Mouse (Mus musculus): ENCODE results near the gene Tesmin.

Tesmin gene

DNA sequence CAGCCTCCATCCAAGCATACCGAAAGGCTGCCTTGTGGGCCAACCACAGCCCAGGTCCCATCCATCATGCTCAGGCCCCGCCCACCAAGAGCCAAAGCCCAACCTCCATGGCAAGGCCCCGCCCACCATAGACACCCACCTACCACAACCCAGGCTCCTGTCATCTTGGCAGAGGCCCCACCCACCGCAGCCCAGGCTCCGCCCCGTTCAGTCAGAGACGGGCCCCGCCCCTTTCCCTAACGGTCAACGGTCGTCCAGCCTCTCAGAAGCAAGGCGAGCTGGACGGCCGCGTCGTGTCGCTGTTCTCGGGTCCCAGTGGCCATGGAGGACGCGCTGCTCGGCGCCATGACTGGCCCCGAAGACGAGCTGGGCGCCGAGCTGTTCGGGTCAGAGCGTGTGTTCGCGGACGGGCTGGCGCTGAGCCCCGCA lies at the start of gene Tesmin:
Gene Tesmin (plus strand): TSS at position 229 of the 429 bp plus-strand sequence.
- DNase-seq (ENCODE audit: extremely low spot score, low read depth, low spot score), result no peak

DNA sequence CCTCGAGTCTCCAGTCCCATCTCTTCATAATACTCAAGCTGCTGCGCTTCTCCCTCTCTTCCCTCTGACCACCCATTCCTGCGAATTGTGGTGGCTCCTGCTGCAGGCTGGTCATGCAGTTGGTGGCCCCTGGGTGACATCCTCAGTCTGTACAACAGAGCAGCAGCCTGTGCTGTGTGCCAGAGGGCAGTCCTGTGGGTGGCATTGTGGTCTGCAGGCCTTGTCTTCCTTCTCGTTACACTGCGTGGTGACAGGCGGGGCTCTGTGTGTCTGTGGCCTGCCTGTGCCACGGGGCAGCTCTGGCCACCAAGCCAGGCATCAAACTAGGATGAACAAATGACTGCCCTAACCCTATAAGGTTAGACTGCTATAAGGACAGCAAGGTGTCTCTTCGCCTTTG lies 49.5 kb upstream of the Tesmin start:
- DNase-seq (ENCODE audit: extremely low spot score, low read depth, low spot score), result no peak

DNA sequence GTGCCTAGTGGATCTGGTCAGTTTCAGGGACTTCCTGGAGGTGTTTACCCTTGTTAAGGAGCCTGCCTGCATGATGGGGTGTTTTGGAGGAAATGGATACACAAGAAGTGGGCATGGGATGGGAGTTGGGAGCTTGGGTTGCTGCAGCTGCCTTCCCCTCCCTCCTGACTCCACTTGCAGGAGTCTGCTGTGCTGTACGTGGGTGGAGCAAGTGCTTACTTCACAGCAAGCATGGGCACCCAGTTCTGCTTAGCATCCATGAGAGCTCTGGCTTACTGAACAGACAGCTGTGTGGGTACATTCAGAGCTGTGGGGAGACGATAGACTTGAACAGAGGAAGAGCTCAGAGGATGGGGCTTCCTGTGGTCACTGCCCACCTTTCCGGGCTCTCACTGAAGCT lies 47.6 kb upstream of the Tesmin start:
- no peak for DNase-seq (ENCODE audit: extremely low spot score, low read depth, low spot score)

DNA sequence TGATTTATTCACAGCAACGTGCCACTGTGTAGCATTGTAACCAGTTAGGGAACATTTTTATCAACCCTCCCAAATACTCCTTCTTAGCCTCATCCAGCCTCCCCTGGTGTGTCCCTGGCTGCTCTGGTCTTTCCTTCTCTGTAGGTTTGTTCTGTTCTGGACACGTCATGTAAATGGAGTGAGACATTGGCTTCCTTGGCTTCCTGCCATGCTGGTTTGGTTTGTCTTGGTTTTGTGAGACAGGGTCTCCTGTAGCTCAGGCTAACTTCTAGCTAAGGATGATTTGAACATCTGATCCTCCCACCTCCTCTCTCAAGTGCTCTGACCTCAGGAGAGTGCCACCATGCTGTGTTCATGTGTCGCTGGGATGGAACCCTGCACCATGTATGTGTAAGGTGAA lies 44.7 kb upstream of the Tesmin start:
- DNase-seq (ENCODE audit: extremely low spot score, low read depth, low spot score), result no peak

DNA sequence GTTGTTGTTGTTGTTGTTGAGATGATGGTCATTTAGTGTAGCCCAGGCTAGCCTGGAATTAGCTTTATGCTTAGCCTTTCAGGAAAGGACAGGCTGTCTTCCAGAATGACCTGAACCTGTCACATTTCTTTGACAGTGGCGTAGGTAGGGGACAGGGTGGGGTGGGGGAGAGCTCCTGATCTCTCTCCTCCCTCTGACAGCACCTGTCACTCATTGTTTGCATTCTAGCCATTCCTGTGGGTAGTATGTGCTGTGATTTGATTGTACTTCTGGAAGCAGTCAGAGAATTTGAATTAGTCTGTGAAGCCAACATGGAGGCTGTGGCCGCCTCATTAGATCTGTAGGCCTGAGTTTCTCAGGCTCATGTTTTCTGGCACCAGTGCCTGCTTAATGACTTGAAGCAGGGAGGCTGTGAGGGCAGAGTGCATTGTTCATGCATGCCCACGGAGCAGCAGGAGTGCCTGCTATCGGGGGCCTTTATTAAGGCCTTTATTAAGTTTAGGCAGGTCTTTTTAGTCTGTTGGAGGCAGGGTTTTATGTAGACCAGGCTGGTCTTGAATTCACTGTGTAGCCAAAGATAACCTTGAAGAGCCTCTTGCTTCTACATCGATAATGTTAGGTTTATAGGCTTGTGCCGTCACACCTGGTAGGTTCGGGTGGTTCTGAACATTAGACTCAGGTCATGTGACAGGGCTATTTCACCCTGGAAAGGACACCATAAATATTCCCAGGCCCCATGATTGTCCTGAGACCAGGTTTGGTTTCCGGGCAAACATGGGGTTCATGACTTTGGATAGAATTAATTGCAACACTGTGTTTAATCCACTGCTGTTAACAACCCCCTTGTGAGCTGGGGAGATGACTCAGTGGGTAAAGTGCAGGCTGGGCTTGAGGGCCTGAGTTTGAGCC lies 43.8 kb upstream of the Tesmin start:
- no peak for DNase-seq (ENCODE audit: extremely low spot score, low read depth, low spot score)

DNA sequence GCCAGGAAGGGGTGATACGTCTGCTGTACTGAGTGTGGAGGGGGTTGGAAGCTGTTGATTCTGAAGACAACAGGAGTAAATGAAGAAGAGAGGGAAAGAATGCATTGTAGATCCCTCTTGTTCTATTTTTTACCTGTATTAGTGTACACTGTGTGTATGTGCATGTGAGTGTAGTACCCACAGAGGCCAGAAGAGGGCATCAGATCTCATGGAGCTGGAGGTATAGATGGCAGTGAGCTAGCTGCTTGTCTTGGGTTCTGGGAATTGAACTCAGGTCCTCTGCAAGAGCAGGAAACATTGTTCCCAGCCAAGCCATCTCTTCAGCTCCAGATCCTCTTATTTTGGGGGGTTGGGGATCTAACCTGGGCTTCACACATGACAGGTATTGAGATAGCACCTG lies 40.9 kb upstream of the Tesmin start:
- no peak for DNase-seq (ENCODE audit: extremely low spot score, low read depth, low spot score)

DNA sequence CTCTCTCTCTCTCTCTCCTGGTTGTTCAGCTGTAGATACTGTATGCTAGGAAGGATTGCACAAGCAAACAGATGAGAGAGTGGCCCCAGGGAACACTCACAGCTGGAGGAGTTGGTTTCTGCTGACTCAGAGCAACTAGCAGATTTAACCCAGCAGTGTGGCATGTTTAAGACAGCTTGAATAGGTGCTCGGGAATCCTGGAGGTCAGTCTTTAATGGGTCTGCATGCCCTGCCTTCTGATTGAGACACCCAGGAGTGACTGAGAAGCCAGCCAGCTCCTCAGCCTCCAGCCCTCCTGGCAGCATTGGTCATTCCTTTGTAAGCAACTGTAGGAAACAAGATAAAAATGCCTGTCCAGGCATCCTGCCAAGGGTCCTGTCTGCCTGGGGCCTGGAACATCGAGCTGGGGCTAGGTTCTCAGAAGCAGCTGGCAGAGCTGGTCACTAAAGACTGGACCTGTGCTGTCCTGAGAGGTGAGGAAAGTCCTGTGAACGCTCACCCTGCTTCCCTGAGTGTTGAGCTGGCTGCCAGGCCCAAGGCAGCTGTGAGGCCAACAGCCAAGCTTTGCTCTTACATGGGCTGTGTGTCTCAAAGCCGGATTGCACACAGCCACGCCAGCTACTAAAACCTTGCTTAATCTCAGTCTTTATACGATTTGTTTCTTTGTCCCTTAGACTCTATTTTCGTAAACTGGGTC lies 35.1 kb upstream of the Tesmin start:
- DNase-seq (ENCODE audit: extremely low spot score, low read depth, low spot score), result no peak

DNA sequence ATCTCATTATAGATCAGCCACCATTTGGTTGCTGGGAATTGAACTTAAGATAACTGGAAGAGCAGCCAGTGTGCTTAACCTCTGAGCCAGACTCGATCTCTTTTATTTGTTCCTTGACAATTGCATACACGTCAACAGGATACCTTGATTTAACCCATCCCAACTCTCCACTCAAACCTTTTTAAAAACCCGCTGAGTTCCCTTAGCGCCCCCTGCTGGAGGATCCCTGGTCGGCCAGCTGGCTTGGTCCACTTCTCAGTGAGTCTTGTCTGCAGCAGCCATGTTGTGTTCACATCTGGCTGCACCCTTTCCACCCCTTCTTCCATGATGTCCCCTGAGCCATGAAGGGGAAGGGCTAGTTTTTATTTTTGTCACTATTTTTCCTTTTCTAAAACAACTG lies 33.6 kb upstream of the Tesmin start:
- no peak for DNase-seq (ENCODE audit: extremely low spot score, low read depth, low spot score)

DNA sequence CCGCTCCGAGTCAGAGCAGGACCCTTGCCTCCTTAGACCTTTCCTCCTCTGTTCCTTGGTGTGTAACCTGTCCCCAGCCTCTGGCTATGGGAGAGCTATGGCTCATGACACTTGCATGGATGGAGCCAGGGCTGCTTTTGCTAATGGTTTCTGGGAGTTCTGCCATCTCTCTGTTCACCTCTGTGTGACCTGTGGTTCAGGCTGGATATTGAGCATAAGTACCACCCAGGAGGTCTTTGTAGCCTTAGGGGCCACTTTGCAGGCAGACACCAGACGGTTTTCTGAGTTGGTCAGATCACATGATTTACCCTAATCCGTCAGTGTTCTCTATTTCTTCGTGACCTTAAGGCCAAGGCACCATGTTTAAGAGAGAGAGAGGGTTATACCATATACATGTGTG lies 32.1 kb upstream of the Tesmin start:
- no peak for DNase-seq (ENCODE audit: extremely low spot score, low read depth, low spot score)

DNA sequence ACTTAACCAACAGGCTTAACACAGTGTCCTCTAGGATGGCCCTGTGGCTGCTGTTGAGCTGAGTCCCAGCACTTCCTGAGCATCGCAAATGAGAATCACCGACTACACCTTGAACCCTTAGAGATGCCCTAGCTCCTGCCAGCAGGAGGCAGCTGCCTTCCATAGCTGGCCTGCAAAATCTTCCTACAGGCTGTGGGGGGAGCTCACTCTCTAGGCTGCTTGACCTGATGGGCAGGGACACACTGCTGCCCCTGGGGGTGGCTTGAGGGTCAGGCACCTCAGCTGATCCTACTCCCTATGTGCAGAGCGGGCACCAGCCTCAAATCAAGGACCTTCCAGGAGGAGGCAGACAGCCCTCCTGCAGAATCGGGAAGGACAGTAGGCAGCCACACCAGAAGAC lies 31.0 kb upstream of the Tesmin start:
- no peak for DNase-seq (ENCODE audit: extremely low spot score, low read depth, low spot score)

DNA sequence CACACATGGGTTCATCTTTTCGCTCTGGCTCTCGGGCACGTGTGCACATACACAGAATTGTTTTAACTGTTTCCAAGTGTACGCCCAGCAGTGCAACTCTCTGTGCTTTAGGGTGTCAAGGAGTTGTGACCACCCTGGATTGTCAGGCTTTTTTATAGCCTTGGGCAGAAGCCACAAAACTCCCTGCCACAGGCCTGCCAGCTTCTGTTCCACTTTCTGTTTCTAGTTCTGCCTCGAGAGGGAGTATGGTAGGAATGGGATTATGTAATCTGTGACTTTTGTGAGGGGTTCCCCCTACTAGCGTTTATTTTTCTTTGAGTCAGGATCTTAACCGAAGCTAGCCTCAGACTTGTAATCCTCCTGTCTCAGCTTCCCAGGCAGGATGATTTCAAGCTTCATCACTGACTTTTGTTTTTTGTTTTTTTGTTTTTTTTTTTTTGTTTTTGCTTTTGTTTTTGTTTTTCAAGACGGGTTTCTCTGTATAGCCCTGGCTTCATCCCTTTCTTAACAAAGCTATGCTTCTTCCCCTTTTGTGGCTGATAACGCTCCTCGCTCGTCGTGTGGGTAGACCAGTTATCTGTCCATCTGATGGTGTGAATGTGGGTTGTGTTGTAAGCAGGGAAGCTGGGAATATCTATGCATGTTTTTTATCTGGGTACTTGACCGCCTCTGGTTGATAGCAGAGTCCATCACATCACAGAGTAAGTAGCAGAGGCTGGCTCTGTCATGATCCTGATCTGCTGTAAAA lies 28.6 kb upstream of the Tesmin start:
- DNase-seq (ENCODE audit: extremely low spot score, low read depth, low spot score), result no peak

DNA sequence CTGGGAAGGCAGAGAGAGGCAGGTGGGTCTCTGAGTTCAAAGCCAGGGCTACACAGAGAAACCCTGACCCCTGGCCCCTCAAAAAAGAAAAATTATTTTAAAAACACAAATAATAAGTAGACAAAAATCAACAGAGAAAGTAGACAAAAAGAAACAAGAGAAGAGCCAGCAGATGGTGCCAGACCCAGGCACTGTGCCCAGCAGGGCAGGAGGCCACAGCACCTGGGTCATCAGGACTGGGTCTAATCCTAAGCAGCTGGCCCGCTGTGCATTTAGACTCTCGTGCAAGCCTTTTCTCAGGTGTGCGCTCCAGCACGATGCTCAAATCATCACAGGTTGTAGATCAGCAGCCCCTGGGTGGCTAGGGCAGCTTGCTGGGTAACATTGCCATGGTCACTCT lies 25.1 kb upstream of the Tesmin start:
- no peak for DNase-seq (ENCODE audit: extremely low spot score, low read depth, low spot score)

DNA sequence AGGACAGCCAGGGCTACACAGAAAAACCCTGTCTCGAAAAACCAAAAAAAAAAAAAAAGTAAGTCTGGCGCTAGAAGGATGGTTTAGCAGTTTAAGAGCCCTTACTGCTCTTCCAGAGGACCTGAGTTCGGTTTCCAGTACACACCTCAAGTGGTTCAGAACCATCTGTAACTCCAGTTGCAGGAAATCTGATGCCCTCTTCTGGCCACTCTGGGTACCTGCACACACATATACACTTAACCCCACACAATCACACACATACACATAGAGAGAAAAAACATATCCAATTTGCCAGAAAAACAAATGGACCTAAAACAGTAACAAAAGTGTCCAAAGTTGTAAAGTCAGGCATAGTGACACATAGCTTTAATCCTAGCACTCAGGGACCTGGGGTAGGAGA lies 23.6 kb upstream of the Tesmin start:
- no peak for DNase-seq (ENCODE audit: extremely low spot score, low read depth, low spot score)

DNA sequence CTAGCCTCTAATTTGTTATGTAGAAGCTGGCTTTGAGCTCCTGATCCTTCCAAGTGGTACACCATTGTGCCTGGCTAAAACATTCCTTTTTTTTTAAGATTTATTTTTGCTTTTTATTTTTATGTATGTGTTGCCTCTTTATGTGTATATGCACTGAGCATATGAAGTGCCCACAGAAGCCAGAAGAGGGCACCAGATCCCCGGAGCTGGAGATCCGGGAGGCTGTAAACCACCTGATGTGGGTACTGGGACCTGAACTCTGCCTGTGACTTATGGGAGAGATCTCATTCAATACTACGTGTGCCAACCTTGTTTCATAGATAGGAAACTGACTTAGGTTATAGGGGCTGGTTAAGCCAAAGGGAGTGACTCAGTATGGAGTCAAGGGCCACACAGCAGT lies 20.4 kb upstream of the Tesmin start:
- DNase-seq (ENCODE audit: extremely low spot score, low read depth, low spot score), result no peak

DNA sequence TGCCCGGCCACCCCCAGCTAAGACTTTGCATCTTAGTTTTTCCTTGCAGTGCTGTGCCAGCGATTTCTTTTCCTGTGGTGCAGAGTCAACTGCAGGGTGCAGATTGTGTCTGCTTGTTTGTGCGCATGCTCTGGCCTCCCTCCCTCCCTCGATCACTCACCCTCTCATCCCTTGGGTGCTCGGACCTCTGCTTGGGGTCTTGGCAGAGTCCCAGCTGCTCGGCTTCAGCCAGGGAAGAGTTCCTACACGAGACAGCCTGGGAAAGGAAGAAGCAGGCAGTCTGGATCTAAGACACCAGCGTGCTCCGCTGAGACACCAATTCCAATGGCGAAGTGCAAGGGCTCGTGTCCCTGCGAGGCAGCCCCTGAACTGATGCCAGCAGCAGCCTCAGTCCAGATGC lies 15.3 kb upstream of the Tesmin start:
- no peak for DNase-seq (ENCODE audit: extremely low spot score, low read depth, low spot score)

DNA sequence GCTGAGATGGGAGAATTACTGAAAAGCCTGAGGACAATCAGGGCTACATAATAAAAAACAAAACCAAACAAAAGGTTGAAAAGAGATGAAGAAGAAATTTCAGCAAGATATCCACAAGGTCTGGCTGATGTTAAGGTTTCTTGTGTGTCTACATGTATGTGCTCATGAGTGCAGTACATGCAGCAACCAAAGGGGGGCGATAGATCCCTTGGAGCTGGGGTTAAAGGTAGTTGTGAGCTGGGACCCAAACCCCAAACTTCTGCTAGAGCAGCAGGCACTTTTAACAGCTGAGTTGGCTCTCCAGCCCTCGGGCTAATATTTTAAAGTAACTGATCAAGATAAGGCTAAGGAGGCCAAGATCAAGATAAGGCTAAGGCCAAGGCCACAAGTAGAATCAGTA lies 14.6 kb upstream of the Tesmin start:
- no peak for DNase-seq (ENCODE audit: extremely low spot score, low read depth, low spot score)

DNA sequence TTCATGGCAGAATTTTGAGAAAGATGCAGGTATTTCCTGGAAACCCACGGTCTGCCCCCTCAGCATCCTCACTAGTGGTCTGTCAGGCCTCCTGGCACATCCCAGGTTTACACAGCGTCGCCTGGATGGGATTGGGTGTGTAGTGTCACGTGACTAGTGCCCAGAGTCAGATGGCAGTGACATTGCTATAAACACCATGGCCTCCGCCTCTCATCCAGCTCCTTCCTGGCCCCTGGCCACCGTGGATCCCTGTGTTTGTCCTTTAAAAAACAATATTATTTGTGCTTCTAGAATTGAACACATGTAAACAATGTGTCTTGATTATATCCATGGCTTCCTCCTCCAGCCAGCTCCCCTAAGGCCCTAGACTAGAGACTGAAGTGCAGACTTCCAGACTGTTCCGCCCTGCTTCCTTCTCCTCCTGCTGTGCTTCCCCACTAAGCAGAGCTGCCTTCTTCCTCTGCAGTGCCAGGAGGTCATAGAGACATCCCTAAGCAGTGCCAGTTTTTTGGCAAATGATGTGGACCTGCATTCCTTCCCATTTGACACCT lies 12.6 kb upstream of the Tesmin start:
- no peak for DNase-seq (ENCODE audit: extremely low spot score, low read depth, low spot score)

DNA sequence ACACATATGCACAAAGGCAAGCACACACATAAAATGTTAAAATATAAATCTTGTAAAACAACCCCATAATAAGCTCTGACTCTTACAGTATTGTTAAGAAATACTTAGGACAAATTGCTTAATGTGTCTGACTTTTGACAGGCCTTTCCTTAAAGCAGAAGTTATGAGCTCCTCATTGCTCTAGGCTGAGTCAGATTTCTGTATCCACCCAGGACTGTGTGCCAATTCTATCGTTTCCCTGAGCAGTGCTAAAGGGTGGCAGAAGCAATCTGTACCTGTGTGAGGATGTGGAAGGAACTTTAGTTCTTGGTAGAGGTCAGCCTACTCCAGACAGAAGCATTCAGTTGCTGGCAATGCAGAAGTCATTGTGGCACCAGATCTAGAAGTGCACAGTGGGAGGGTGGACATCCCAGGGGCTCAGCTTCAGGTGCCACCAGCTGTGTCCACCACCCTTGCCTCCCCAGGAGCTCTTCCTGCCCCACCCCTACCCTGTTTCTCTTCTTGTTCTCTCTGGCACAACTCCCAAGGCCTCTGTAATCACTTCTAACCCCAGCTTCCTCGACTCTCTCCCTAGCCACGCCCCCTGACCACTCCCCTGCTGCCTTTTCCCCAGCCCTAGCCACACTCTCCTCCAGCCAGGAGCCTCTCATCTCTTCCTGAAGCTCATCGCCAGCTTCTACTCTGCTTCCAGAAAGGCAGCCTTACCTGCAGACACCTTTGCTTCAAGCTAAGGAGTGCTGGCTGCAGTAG lies 11.5 kb upstream of the Tesmin start:
- no peak for DNase-seq (ENCODE audit: extremely low spot score, low read depth, low spot score)

DNA sequence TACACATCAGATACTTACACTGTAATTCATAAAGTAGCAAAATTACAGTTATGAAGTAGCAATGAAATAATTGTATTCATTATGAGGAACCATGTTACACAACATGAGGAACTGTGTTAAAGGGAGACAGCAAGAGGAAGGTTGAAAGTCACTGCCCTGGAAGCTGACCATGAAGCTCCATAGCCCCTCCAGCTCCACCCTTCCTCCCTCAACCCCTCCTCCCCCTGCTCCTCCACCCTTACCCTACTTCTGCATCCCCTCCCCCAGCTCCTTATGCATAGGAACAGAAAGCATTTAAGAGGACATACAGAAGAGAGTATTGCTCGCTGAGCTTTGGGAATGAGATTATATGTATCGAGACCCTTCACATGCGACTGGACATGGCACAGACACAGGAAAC lies 10.0 kb upstream of the Tesmin start:
- no peak for DNase-seq (ENCODE audit: extremely low spot score, low read depth, low spot score)

DNA sequence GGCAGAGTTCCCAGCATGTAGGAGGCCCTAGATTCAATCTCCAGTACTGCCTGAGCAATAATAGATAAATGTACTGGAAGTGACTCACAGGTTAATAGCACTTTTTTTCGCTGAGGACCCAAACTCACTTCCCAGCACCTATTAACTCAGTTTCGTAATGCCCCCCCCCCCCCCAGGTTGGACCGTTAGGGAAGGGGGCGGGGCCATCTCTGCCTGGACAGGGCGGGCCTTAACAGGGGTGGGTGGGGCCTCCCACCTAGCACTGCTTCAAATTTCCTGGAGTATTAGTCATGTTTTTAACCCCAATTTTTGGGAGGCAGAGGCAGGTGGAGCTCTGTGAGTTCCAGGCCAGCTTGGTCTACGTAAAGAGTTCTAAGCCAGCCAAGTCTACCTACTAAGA lies 596 bp upstream of the Tesmin start:
- DNase-seq (ENCODE audit: extremely low spot score, low read depth, low spot score), result no peak

DNA sequence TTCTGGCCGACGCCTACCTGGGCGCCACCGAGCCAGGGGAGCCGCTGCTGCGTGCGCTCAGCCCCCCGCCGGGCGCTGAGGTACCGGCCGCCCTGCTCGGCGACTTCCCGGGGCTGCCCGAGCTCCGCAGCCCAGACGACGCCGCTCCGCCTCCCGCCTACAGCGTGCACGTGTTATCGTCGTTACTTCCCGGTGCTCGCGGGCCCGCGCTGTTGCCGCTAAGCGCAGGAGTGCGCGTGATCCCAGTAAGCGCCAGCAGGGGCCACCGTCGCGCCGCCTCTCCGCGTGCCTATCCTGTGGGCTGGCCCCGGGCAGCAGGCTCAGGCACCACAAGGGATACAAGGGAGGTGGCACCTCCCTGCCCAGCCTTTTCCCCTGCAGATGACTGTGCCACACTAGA lies 432 bp downstream of the Tesmin start:
- DNase-seq (ENCODE audit: extremely low spot score, low read depth, low spot score), result no peak

All from hindlimb bud, embryonic 11.5 days (tissue).